Mouse (Mus musculus) heart, postnatal 0 days (tissue): ENCODE data around the gene Lyrm7. TPM values are rescaled to one million over a fixed set of nuclear protein-coding genes. Genes with fewer than 3 reads are reported as not detected.

Experiments
- ATAC-seq: fragments of 200-750 bp; cut with Nextera tagmentation; 2 replicates; pipeline ENCODE4 v1.8.0; 2017; ENCODE audit warnings: low read depth, moderate number of reproducible peaks, moderate library complexity; ENCODE audit not compliant: insufficient read depth
- DNase-seq: peaks from one replicate; pipeline ENCODE4 v3.0.0-alpha.2; 2016; ENCODE audit warnings: low spot score
- H3K27ac ChIP-seq: fragments of 300-500 bp; sonication (generic); 2 replicates; pipeline ENCODE4 v1.5.1; 2014; ENCODE audit warnings: low read depth, mild to moderate bottlenecking
- H3K27me3 ChIP-seq: fragments of 300-500 bp; sonication (generic); 2 replicates; pipeline ENCODE4 v1.6.1; 2014; ENCODE audit warnings: low read length, mixed read lengths; ENCODE audit not compliant: control insufficient read depth, insufficient read depth
- H3K36me3 ChIP-seq: fragments of 300-500 bp; sonication (generic); replicated peaks from 2 replicates; pipeline ENCODE4 v1.6.1; 2014; ENCODE audit warnings: low read length, mixed read lengths; ENCODE audit not compliant: control insufficient read depth, insufficient read depth
- H3K4me1 ChIP-seq: fragments of 300-500 bp; sonication (generic); 2 replicates; pipeline ENCODE4 v1.6.1; 2014; ENCODE audit warnings: antibody characterized with exemption; ENCODE audit not compliant: control insufficient read depth, insufficient read depth
- H3K4me2 ChIP-seq: fragments of 300-500 bp; sonication (generic); 2 replicates; pipeline ENCODE4 v1.6.1; 2014; ENCODE audit warnings: low read depth, mild to moderate bottlenecking, low read length, moderate library complexity
- H3K4me3 ChIP-seq: fragments of 300-500 bp; sonication (generic); 2 replicates; pipeline ENCODE4 v1.5.1; 2014; ENCODE audit warnings: low read depth, low read length
- H3K9ac ChIP-seq: fragments of 300-500 bp; sonication (generic); replicated peaks from 2 replicates; pipeline ENCODE4 v1.6.1; 2014; ENCODE audit warnings: low read depth, low read length, mixed read lengths
- H3K9me3 ChIP-seq: fragments of 300-500 bp; sonication (generic); replicated peaks from 2 replicates; pipeline ENCODE4 v1.6.1; 2016; ENCODE audit warnings: low read length; ENCODE audit not compliant: control insufficient read depth
- CTCF ChIP-seq: IDR thresholded peaks from 2 replicates; pipeline ENCODE4 v1.5.1; 2016; ENCODE audit warnings: antibody characterized with exemption, control low read depth, low read depth
- EP300 ChIP-seq: IDR thresholded peaks from 2 replicates; pipeline ENCODE4 v1.6.1; 2016; ENCODE audit warnings: antibody characterized with exemption, low read depth
- WGBS: fragments of 180-500 bp; shearing (Covaris S2); extraction: QIAGEN DNeasy Blood & Tissue Kit; methylation state at CpG from one replicate; pipeline ENCODE4 v1.1.7; 2014; 5-methylcytosine and 5-hydroxymethylcytosine counted together
- polyA plus RNA-seq: library from polyadenylated mRNA; unstranded; fragments of >200 nt; fragmentation: Nextera tagmentation; extraction: Ambion mirVana; gene quantifications from 2 replicates; pipeline ENCODE4 v1.2.1, GENCODE M21; 2015
- total RNA-seq: library from RNA; depleted of rRNA; stranded (reverse); fragments of >200 nt; gene quantifications from 2 replicates; pipeline ENCODE4 v1.2.3, GENCODE M21; 2014; ENCODE audit warnings: low replicate concordance

Lyrm7 gene
- total and polyA plus RNA-seq, 2 experiments from 2014 or later: 4.5 to 20.2 TPM

DNA sequence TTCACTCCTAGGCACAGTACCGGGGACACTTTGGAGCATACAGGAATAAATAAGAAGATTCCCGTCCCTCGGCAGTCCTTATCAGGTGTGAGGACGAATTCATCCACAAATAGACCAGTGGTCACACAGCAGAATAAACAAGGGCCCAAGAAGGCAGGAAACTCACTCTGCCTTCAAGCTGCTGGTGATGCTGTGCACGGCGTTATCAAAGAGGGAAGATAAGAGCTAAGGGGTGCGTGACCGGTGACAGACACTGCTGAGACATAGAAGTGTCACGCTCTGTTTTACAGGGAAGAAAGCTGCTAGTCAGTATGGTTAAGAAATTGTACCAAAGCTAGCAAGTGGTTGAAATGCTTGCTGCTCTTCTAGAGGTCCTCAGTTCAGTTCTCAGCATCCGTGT, 19.2 kb upstream of the Lyrm7 start:
- peak; percentile 38 for ATAC-seq

GRCm38 (mm10) chr11:54879434-54879833, 18.7 kb upstream of the Lyrm7 start:
- no peak overlapping the region for H3K9ac ChIP-seq
- peak; percentile 92 for DNase-seq
- peak; percentile 78 for ATAC-seq
- H3K27me3 ChIP-seq: no peaks in the 10 kb centered on the region
- no peaks in the 10 kb centered on the region for H3K36me3 ChIP-seq
- peak; percentile 92 for TF ChIP-seq CTCF
- no peak for TF ChIP-seq EP300
- H3K4me3 ChIP-seq: no peak overlapping the region
- no peak overlapping the region for H3K4me2 ChIP-seq
- H3K27ac ChIP-seq: peak overlapping the region; percentile 90
- no peaks in the 10 kb centered on the region for H3K9me3 ChIP-seq
- peaks cover 38% of the 10 kb centered on the region for H3K4me1 ChIP-seq
- 8% methylated on average over 4 of the region's 4 CpGs for WGBS

More for the DNA sequence above, 19.2 kb upstream of the Lyrm7 start:
- no peak for TF ChIP-seq EP300
- TF ChIP-seq CTCF: no peak
- Histone ChIP-seq H3K4me2 (no peak overlapping the region), H3K36me3 (no peaks in the 10 kb centered on the region), H3K27me3 (no peaks in the 10 kb centered on the region), H3K27ac (peak overlapping the region; percentile 90), H3K9me3 (no peaks in the 10 kb centered on the region), H3K9ac (no peak overlapping the region), H3K4me1 (peaks cover 43% of the 10 kb centered on the region), H3K4me3 (no peak overlapping the region)
- WGBS: 13% methylated on average over 10 of the region's 10 CpGs
- DNase-seq: peak; percentile 59

DNA sequence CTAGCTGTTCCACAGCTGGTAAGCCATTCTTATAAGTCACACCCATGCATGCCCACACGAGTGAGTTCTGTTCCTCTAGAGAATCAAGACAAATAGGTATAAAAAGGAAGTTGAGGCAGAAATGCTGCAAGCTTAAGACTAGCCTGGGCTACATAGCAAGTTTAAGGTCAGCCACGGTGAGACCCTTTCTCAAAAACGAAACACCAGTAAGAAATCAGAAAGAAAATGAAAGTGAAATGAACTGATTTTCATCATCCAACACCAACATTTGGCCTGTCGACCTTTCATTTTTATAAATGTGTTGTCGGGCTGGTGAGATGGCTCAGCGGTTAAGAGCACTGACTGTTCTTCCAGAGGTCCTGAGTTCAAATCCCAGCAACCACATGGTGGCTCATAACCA, 18.2 kb upstream of the Lyrm7 start:
- H3K4me2 ChIP-seq: no peak overlapping the region
- no peak overlapping the region for H3K9ac ChIP-seq
- ATAC-seq (no peak), DNase-seq (no peak)
- WGBS: 67% methylated on average over 6 of the region's 6 CpGs
- TF ChIP-seq EP300: no peak
- TF ChIP-seq CTCF: no peak
- H3K4me1 ChIP-seq: peaks cover 33% of the 10 kb centered on the region
- H3K9me3 ChIP-seq: no peaks in the 10 kb centered on the region
- no peak overlapping the region for H3K27ac ChIP-seq
- no peaks in the 10 kb centered on the region for H3K27me3 ChIP-seq
- H3K36me3 ChIP-seq: peaks cover 4% of the 10 kb centered on the region
- H3K4me3 ChIP-seq: no peak overlapping the region

- H3K36me3 ChIP-seq: peaks cover 27% of the 10 kb centered on the region
- H3K4me2 ChIP-seq: no peak overlapping the region
- no peaks in the 10 kb centered on the region for H3K27me3 ChIP-seq
- no peak for TF ChIP-seq EP300
- no peak for TF ChIP-seq CTCF
- no peak for DNase-seq
- no peak overlapping the region for H3K27ac ChIP-seq
- H3K4me1 ChIP-seq: peaks cover 13% of the 10 kb centered on the region
- 85% methylated on average over 5 of the region's 5 CpGs for WGBS
- no peak overlapping the region for H3K9ac ChIP-seq
- no peak overlapping the region for H3K4me3 ChIP-seq
- no peaks in the 10 kb centered on the region for H3K9me3 ChIP-seq
- ATAC-seq: no peak
Measured at GRCm38 (mm10) chr11:54876031-54876430, 15.3 kb upstream of the Lyrm7 start.

DNA sequence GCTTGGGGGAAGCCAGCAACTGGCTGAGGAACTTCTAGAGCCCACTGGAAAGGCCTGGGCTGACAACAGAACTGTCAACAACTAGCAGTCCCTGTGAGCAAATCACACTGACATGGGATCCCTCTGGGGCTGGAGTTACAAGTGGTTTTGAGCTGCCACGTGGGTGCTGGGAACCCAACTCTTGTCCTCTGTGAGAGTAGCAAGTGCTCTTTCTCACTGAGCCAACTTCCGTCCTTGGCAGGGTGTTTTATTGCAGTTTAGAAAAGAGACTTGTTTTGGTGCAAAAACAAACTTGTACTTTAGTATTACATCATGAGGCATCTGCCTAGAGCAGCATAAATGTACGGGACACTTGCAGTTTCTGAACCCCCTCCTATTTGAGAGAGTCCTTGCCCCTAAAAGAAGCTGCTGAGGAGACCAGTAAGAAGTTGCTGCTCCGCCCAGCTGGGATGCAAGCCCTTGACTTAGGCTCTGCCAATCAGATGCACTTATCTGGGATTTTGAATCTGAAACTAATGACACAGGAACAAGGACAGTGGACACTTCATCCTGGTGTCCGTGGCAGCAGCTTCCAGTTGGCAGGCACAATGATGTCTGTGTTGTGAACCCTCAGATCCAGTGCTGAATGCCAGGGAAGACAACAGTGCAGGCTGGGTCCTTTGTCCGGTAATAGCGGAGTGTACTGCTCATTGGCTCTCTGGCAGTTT, 11.3 kb upstream of the Lyrm7 start:
- H3K4me1 ChIP-seq: 0 out of 2 replicates have a peak, but pooled peaks cover 4% of the 10 kb centered on the region
- no peak overlapping the region for H3K4me2 ChIP-seq
- H3K9me3 ChIP-seq: no peaks in the 10 kb centered on the region
- H3K27ac ChIP-seq: no peak overlapping the region
- ATAC-seq (no peak), DNase-seq (no peak)
- H3K27me3 ChIP-seq: no peaks in the 10 kb centered on the region
- no peak for TF ChIP-seq CTCF
- no peak overlapping the region for H3K4me3 ChIP-seq
- peaks cover 39% of the 10 kb centered on the region for H3K36me3 ChIP-seq
- no peak overlapping the region for H3K9ac ChIP-seq
- WGBS: 75% methylated on average over 7 of the region's 7 CpGs

- peaks cover 39% of the 10 kb centered on the region for H3K36me3 ChIP-seq
- H3K4me3 ChIP-seq: no peak overlapping the region
- 0 out of 2 replicates have a peak, but pooled peaks cover 4% of the 10 kb centered on the region for H3K4me1 ChIP-seq
- no peak overlapping the region for H3K27ac ChIP-seq
- no peaks in the 10 kb centered on the region for H3K27me3 ChIP-seq
- TF ChIP-seq CTCF (no peak), EP300 (no peak)
- H3K4me2 ChIP-seq: no peak overlapping the region
- DNase-seq: no peak
- no peaks in the 10 kb centered on the region for H3K9me3 ChIP-seq
- WGBS: 64% methylated on average over 3 of the region's 3 CpGs
- H3K9ac ChIP-seq: no peak overlapping the region
- no peak for ATAC-seq
Measured at GRCm38 (mm10) chr11:54869318-54869717, 8.6 kb upstream of the Lyrm7 start.
